Mouse (Mus musculus): ENCODE measurements around the gene Antxr1. TPM values are rescaled to one million over a fixed set of nuclear protein-coding genes. Genes with fewer than 3 reads are reported as not detected.

The Antxr1 gene
- polyA plus RNA-seq, 2 experiments, result 0.27 to 0.75 TPM

DNA sequence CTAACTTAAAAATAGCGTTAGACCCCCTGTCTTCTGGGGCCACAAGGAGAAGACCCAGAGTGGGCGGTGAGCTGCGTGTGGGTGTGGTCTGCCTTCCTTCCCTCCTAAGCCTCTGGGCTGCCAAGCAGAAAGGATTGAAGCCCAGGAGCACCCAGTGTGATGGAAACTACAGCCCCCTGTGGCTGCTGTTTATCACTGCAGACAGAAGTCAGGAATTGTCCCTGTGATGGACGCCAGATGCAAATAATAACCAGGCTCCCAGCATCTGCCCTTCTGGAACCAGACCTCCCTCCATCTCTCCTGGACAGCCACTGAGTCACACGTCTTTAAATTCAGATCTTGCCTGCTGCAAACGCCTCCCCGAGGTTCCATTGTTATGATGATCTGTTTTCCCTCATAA is 80.9 kb downstream of the Antxr1 start:
- no peak for DNase-seq (ENCODE audit: low read depth in 3 of 3, low spot score in 3 of 3)
- H3K9ac ChIP-seq (replicated peaks), result no peak overlapping the region
- H3K36me3 ChIP-seq (replicated peaks; ENCODE audit: control insufficient read depth, insufficient read depth, low read depth), result no peaks in the 10 kb centered on the region
- H3K27me3 ChIP-seq (ENCODE audit: control insufficient read depth, insufficient read depth, low read length), result no peaks in the 10 kb centered on the region
- H3K4me2 ChIP-seq (ENCODE audit: low read depth), result no peak overlapping the region
- 26% methylated on average over 7 of the region's 7 CpGs for WGBS (ENCODE audit: insufficient replicate concordance)
- no peak for TF ChIP-seq CTCF (IDR thresholded peaks at IDR 0.05; ENCODE audit: low read depth)
- TF ChIP-seq EP300 (IDR thresholded peaks at IDR 0.05; ENCODE audit: low read depth), result no peak
- ATAC-seq (ENCODE audit: insufficient read depth), result no peak
- H3K9me3 ChIP-seq (ENCODE audit: control insufficient read depth, low read length), result no peaks in the 10 kb centered on the region
- H3K27ac ChIP-seq, result no peak overlapping the region
- no peak overlapping the region for H3K4me3 ChIP-seq (ENCODE audit: insufficient read depth in 1 of 2, low read depth in 2 of 2, low read length in 2 of 2)
- no peaks in the 10 kb centered on the region; a peak in 1 of 4 replicates for H3K4me1 ChIP-seq (replicated peaks; ENCODE audit: control insufficient read depth in 2 of 2, insufficient read depth in 2 of 2, low read length in 1 of 2)

DNA sequence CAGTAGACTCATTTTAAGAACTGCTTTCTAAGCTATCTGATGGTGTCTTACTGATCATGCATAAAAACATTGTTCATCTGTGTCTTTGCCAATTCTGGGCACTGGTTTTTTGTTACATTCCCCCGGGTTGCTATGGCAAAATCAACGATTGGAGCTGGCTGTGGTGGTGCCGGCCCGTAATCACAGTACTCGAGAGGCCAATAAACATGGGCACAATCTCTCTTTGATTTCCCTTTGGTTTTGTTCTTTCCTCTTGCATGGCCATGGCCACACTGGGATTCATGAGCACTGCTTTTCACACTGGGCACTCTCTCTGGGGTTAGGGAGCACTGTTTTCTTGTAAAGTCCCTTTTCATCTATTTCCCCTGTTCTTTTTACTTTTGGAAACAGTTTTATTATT is 83.9 kb downstream of the Antxr1 start:
- no peak for DNase-seq (ENCODE audit: low read depth in 3 of 3, low spot score in 3 of 3)
- WGBS (ENCODE audit: insufficient replicate concordance), result 61% methylated on average over 5 of the region's 5 CpGs
- TF ChIP-seq EP300 (IDR thresholded peaks at IDR 0.05; ENCODE audit: low read depth) (no peak), CTCF (IDR thresholded peaks at IDR 0.05; ENCODE audit: low read depth) (no peak)
- no peak for ATAC-seq (ENCODE audit: insufficient read depth)
- H3K36me3 ChIP-seq (replicated peaks; ENCODE audit: control insufficient read depth, insufficient read depth, low read depth), result no peaks in the 10 kb centered on the region
- H3K4me2 ChIP-seq (ENCODE audit: low read depth), result no peak overlapping the region
- H3K27ac ChIP-seq, result no peak overlapping the region
- no peaks in the 10 kb centered on the region for H3K9me3 ChIP-seq (ENCODE audit: control insufficient read depth, low read length)
- no peak overlapping the region for H3K9ac ChIP-seq (replicated peaks)
- no peaks in the 10 kb centered on the region for H3K4me1 ChIP-seq (replicated peaks; ENCODE audit: control insufficient read depth in 2 of 2, insufficient read depth in 2 of 2, low read length in 1 of 2)
- no peaks in the 10 kb centered on the region for H3K27me3 ChIP-seq (ENCODE audit: control insufficient read depth, insufficient read depth, low read length)
- H3K4me3 ChIP-seq (ENCODE audit: insufficient read depth in 1 of 2, low read depth in 2 of 2, low read length in 2 of 2), result no peak overlapping the region

DNA sequence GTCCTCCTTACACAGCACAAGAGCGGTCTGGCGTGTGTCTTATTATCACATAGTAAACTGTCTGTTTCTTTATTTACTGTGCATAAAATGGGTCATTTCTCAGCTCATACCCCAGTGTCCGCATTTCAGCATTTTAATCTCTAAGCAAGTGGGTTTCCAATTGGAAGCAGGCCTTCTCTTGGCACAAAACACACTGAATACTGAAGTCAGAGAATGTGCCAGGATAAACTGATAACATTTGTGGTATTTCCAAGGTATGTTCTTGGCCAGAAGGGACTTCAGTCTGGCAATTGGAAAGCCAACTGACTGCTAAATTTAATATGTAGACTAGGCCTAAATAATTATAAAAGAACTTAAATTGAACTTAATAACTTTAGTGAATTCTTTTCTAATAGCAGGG is 84.9 kb downstream of the Antxr1 start:
- 66% methylated on average over 3 of the region's 3 CpGs for WGBS (ENCODE audit: insufficient replicate concordance)
- DNase-seq (ENCODE audit: low read depth in 3 of 3, low spot score in 3 of 3), result no peak
- Histone ChIP-seq H3K4me2 (ENCODE audit: low read depth) (no peak overlapping the region), H3K9ac (replicated peaks) (no peak overlapping the region), H3K36me3 (replicated peaks; ENCODE audit: control insufficient read depth, insufficient read depth, low read depth) (no peaks in the 10 kb centered on the region), H3K27ac (no peak overlapping the region), H3K27me3 (ENCODE audit: control insufficient read depth, insufficient read depth, low read length) (no peaks in the 10 kb centered on the region), H3K4me1 (replicated peaks; ENCODE audit: control insufficient read depth in 2 of 2, insufficient read depth in 2 of 2, low read length in 1 of 2) (no peaks in the 10 kb centered on the region), H3K9me3 (ENCODE audit: control insufficient read depth, low read length) (no peaks in the 10 kb centered on the region), H3K4me3 (ENCODE audit: insufficient read depth in 1 of 2, low read depth in 2 of 2, low read length in 2 of 2) (no peak overlapping the region)
- TF ChIP-seq CTCF (IDR thresholded peaks at IDR 0.05; ENCODE audit: low read depth) (no peak), EP300 (IDR thresholded peaks at IDR 0.05; ENCODE audit: low read depth) (no peak)
- no peak for ATAC-seq (ENCODE audit: insufficient read depth)

DNA sequence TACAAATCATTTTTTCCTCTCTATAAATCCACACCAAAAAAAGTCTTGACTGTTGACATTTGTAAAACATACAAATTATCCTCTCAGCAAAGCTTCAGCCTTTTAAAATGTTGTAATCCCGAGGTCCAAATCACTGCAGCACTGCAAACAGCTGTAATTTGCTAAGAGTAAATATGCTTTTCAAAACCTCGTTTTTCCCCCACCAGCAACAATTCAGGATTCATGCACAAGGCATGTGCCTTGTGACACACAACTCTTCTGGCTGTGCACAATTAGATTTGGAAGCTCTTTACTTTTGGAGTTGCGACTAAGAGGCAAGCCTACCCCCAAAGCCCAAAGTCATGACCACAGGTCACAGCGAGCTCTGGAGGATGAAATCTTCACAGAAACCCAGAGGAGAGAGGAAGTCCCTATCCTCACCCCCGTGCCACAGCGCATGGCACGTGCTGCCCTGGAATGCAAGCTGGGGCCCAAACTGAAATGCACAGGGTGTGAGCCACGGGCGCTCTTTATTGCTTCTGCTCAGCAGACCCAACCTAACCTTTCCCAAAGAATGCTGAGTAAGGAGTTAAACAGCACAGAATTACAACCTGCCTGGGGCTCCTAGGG is 87.3 kb downstream of the Antxr1 start:
- no peaks in the 10 kb centered on the region for H3K36me3 ChIP-seq (replicated peaks; ENCODE audit: control insufficient read depth, insufficient read depth, low read depth)
- no peak overlapping the region for H3K27ac ChIP-seq
- ATAC-seq (ENCODE audit: insufficient read depth), result no peak
- 54% methylated on average over 9 of the region's 9 CpGs for WGBS (ENCODE audit: insufficient replicate concordance)
- H3K4me2 ChIP-seq (ENCODE audit: low read depth), result no peak overlapping the region
- H3K4me3 ChIP-seq (ENCODE audit: insufficient read depth in 1 of 2, low read depth in 2 of 2, low read length in 2 of 2), result no peak overlapping the region
- H3K9ac ChIP-seq (replicated peaks), result no peak overlapping the region
- H3K27me3 ChIP-seq (ENCODE audit: control insufficient read depth, insufficient read depth, low read length), result no peaks in the 10 kb centered on the region
- no peaks in the 10 kb centered on the region for H3K4me1 ChIP-seq (replicated peaks; ENCODE audit: control insufficient read depth in 2 of 2, insufficient read depth in 2 of 2, low read length in 1 of 2)
- DNase-seq (ENCODE audit: low read depth in 3 of 3, low spot score in 3 of 3), result no peak
- TF ChIP-seq CTCF (IDR thresholded peaks at IDR 0.05; ENCODE audit: low read depth) (no peak), EP300 (IDR thresholded peaks at IDR 0.05; ENCODE audit: low read depth) (no peak)
- no peaks in the 10 kb centered on the region for H3K9me3 ChIP-seq (ENCODE audit: control insufficient read depth, low read length)

DNA sequence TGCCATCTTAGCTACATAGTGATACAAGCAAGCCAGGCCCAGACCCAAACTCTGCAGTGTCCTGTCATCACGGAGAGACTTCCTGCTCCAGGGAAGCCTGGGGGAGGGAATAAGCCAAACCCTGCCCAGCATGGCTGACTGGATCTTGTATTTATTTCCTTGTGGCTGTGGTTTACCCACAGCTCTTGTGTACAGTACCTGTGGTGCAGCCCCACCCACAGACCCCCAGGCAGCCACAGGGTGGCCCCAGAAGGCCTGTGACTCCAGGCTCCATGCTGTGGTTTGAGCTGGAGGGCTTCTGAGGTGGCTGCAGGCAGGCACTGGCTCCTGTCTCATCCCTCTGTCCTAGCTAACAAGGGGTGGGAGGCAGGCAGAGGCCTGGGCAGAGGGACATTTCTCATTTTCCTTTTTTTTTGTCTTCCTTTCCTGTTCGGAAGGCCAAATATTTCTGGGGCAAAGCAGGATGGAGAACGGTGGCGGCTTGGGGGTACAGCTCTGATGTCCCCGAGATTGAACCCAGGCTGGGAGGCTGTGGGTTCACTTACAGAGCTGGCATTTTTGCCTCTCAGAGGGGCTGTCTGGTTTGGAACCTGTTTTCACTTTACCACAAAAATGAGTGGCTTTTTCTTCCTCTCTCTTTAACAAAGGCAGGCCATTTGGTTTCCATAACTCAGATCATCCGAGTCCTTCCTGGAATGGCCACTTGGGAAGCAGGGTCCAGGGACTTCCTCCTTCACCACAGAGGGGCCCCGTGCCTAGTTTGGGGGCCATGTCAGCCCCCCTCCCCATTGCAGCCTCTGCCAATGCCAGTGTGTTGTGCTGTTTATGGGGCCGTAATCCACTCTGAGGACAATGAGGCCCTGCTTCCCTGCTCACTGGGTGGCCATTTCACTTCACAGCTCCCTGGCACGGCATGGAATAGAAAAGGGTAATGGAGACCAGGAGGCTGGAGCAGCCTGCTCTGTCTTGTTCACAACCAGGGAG is 91.2 kb downstream of the Antxr1 start:
- Histone ChIP-seq H3K27ac (no peak overlapping the region), H3K9ac (replicated peaks) (no peak overlapping the region), H3K36me3 (replicated peaks; ENCODE audit: control insufficient read depth, insufficient read depth, low read depth) (no peaks in the 10 kb centered on the region), H3K9me3 (ENCODE audit: control insufficient read depth, low read length) (no peaks in the 10 kb centered on the region), H3K4me3 (ENCODE audit: insufficient read depth in 1 of 2, low read depth in 2 of 2, low read length in 2 of 2) (no peak overlapping the region), H3K4me2 (ENCODE audit: low read depth) (no peak overlapping the region), H3K4me1 (replicated peaks; ENCODE audit: control insufficient read depth in 2 of 2, insufficient read depth in 2 of 2, low read length in 1 of 2) (no peaks in the 10 kb centered on the region), H3K27me3 (ENCODE audit: control insufficient read depth, insufficient read depth, low read length) (no peaks in the 10 kb centered on the region)
- WGBS (ENCODE audit: insufficient replicate concordance), result 54% methylated on average over 9 of the region's 9 CpGs
- ATAC-seq (ENCODE audit: insufficient read depth) (no peak), DNase-seq (ENCODE audit: low read depth in 3 of 3, low spot score in 3 of 3) (no peak)
- TF ChIP-seq EP300 (IDR thresholded peaks at IDR 0.05; ENCODE audit: low read depth), result no peak
- TF ChIP-seq CTCF (IDR thresholded peaks at IDR 0.05; ENCODE audit: low read depth), result no peak

All from liver, embryonic 14.5 days (tissue).